Mouse (Mus musculus) cortical plate, adult 2 months (tissue): ENCODE measurements around the gene Etl4.

Source experiments
- CTCF ChIP-seq: fragments of 200-500 bp; IDR thresholded peaks from 2 replicates; pipeline ENCODE4 v1.5.1; 2011; ENCODE audit warnings: mild to moderate bottlenecking, control low read depth, low read length; ENCODE audit not compliant: insufficient read depth; ENCODE audit errors: extremely low read depth
- POLR2A ChIP-seq: fragments of 200-500 bp; IDR thresholded peaks from 2 replicates; pipeline ENCODE4 v1.6.1; 2011; ENCODE audit warnings: mild to moderate bottlenecking, low read length, control low read depth; ENCODE audit not compliant: insufficient read depth; ENCODE audit errors: extremely low read depth

- TF ChIP-seq POLR2A = no peak
- no peak for TF ChIP-seq CTCF
Measured at GRCm38 (mm10) chr2:20537785-20538184, 628.2 kb downstream of the Etl4 start.
